Mouse (Mus musculus) spleen, adult 10 weeks (tissue): ENCODE measurements around the gene Sh3bgrl2. TPM values are rescaled to one million over a fixed set of nuclear protein-coding genes. Genes with fewer than 3 reads are reported as not detected.

Source experiments
- polyA plus RNA-seq: library from polyadenylated mRNA; stranded (reverse); fragments of 350-450 nt; fragmentation: Illumina TruSeq; extraction: RNeasy Lipid Tissue Mini Kit (QIAGEN cat#74804); gene quantifications from one replicate; pipeline ENCODE4 v1.2.3, GENCODE M21; 2015; ENCODE audit warnings: low replicate concordance; ENCODE audit not compliant: insufficient read depth

Gene Sh3bgrl2
- polyA plus RNA-seq = 13.6 TPM

DNA sequence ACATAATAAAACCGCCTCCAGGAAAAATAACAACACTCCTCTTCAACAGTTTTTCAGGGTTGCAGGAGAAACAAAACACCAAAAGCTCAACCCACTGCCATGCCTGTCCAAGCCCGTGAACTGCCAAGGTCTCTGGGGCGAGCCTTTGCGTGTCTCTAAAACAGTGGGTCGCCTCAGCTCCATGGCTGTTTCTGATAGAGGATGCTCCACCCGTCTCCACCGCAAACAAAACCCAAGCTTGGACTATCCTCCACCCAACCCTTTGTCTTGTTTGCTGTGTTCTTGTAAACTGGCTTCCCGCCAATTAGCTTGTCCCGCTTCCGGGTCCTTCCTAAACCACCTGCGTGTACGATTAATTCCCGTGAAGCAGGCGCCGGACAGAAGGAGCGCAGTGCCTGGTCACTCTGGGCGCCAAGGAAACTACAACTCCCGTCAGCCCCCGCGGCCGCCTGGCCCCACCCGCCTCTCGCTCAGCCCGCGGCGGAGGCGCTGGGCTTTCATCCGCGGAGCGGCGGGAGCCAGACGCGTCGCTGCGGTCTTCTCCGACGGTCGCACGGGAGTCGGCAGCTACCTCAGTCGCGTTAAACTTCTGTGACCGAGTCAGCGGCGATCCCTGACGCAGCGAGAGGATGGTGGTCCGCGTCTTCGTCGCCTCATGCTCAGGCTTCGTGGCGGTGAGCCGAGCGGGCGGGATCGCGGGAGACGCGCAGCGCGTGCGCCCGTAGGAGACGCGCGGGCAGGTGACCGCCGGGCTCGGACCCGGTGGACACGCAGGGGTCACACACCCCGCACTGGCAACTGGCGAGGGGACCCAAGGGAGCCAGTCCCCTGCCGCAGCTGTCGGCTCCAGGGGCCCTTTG lies at the start of gene Sh3bgrl2:
Gene Sh3bgrl2 (plus strand): TSS at position 498 of the 860 bp plus-strand sequence.

Other genes with a start within 250 kb of the Sh3bgrl2 start
- 6.0 TPM for gene Lca5, start 107.2 kb upstream of the Sh3bgrl2 start, polyA plus RNA-seq